Mouse (Mus musculus): ENCODE data around the gene Tpi1.

GRCm38 (mm10) chr6:124787722-124788121 is 26.4 kb downstream of the Tpi1 start:
- no peak for TF ChIP-seq CTCF (IDR thresholded peaks at IDR 0.05; ENCODE audit: extremely low read depth, insufficient read depth, insufficient read length, insufficient replicate concordance)
- no peak for TF ChIP-seq POLR2A (IDR thresholded peaks at IDR 0.05; ENCODE audit: low read depth, low read length)

All from spleen, adult 2 months (tissue).